Mouse (Mus musculus) bone marrow, adult 2 months (tissue): ENCODE data around the gene Skor1.

ENCODE experiments used
- CTCF ChIP-seq: fragments of 200-500 bp; IDR thresholded peaks from 2 replicates; pipeline ENCODE4 v1.5.1; 2011; ENCODE audit warnings: low read length, control low read depth; ENCODE audit not compliant: control insufficient read depth, insufficient read depth
- POLR2A ChIP-seq: fragments of 200-500 bp; IDR thresholded peaks from 2 replicates; pipeline ENCODE4 v1.6.1; 2011; ENCODE audit warnings: low read depth, mild to moderate bottlenecking, control low read depth, low read length, borderline replicate concordance; ENCODE audit not compliant: control insufficient read depth

DNA sequence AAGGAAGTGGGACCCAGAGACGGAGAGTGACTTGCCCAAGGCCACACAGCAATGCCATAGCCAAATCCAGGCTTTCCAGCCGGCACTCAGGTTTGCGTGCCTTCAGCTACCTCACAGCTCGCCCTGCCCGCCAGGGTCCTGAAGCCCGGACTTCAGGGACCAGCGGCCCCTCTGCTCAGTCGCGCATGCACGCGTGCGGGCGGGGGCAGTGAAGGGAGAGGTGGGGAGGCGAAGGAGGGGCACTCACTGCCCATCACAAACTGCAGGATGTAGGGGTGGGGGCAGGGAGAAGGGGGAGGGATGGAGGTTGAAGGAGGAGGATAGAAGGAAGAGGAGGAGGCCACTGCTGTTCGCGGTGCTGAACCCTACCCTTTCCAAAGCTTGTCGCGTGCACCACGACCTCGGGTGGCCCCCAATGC is 1.9 kb downstream of the Skor1 start:
- TF ChIP-seq POLR2A (no peak), CTCF (no peak)
